11 mouse cellular contexts compared by ENCODE assay signal in the genomic region with DNA sequence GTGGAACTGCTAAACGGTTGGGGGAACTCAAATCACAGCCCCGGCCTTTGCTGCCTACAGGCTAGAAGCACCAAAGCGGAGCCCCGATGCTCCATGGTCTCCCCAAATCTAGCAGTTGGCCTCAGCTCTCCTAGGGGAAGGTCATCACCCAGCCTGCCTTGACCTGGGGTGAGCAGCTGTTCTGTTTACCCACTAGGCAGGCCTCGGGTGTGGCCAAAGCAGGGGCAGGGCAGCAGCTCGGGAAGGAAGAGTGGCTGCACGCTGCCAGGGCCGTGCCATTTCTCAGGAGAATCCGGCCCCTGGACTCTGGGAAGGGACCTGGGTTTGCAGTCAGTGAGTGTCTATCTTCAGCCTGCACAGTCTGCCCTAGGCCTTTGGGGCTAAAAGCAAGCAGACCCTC. TPM values are rescaled to one million over a fixed set of nuclear protein-coding genes. Genes with fewer than 3 reads are reported as not detected.
A peak's percentile ranks its signal among the peaks of the same experiment; 100 is the strongest.
DNase-seq lines count a peak whose midpoint lies in the region; ATAC-seq lines count a peak whose summit lies in the region.
"Had no signal": no experiment of that assay in that cellular context is flagged by ENCODE, and none has a peak within 500 bp of the region (broad histone marks: within the 10 kb centered on the region; RNA-seq: fewer than 3 reads in every experiment).

No protein-coding gene starts in this region.

- no peak overlapping the region for H3K9ac ChIP-seq in midbrain, embryonic 11.5 days (ENCODE audit: low read length)
- H3K9ac ChIP-seq in stomach, embryonic 16.5 days (ENCODE audit: low read length): peak overlapping the region; percentile 56
- H3K9ac ChIP-seq: embryonic facial prominence, embryonic 12.5 days; hindbrain, embryonic 15.5 days; liver, embryonic 14.5 days had no signal

- H3K27ac ChIP-seq in heart, embryonic 10.5 days: peak overlapping the region; percentile 79
- no peak overlapping the region for H3K27ac ChIP-seq in midbrain, embryonic 11.5 days (ENCODE audit: low read depth, low read length)
- H3K27ac ChIP-seq in midbrain, embryonic 10.5 days (replicated peaks): no peak overlapping the region
- peak overlapping the region; percentile 94 for H3K27ac ChIP-seq in stomach, embryonic 16.5 days (ENCODE audit: low read length)
- H3K27ac ChIP-seq: embryonic facial prominence, embryonic 12.5 days; hindbrain, embryonic 15.5 days; liver, embryonic 14.5 days had no signal

- peaks cover 34% of the 10 kb centered on the region for H3K36me3 ChIP-seq in heart, embryonic 10.5 days
- no peaks in the 10 kb centered on the region for H3K36me3 ChIP-seq in midbrain, embryonic 11.5 days (ENCODE audit: control insufficient read depth, insufficient read depth, low read length)
- H3K36me3 ChIP-seq in midbrain, embryonic 10.5 days: peaks cover 18% of the 10 kb centered on the region
- H3K36me3 ChIP-seq in stomach, embryonic 16.5 days (ENCODE audit: control insufficient read depth, insufficient read depth, low read length): peaks cover 12% of the 10 kb centered on the region; the same call in 1 of the 2 replicates
- H3K36me3 ChIP-seq: hindbrain, embryonic 15.5 days had no signal

- DNase-seq in heart, embryonic 10.5 days (ENCODE audit: low spot score): no peak
- no peak for DNase-seq in heart, adult 8-10 months (ENCODE audit: low spot score)
- peak; percentile 68 for DNase-seq in midbrain, embryonic 11.5 days (ENCODE audit: low spot score, missing footprints)
- no peak for DNase-seq in midbrain, embryonic 10.5 days (ENCODE audit: low spot score)
- peak; percentile 76 to 82 for DNase-seq in lung, adult 18-20 months
- DNase-seq in urinary bladder, adult 2 months (ENCODE audit: low spot score): no peak

- H3K4me3 ChIP-seq in heart, embryonic 10.5 days: no peak overlapping the region
- H3K4me3 ChIP-seq in midbrain, embryonic 11.5 days (ENCODE audit: low read depth, low read length): no peak overlapping the region
- H3K4me3 ChIP-seq in midbrain, embryonic 10.5 days: no peak overlapping the region
- no peak overlapping the region for H3K4me3 ChIP-seq in stomach, embryonic 16.5 days (replicated peaks; ENCODE audit: low read length)
- H3K4me3 ChIP-seq: embryonic facial prominence, embryonic 12.5 days; hindbrain, embryonic 15.5 days had no signal

- H3K27me3 ChIP-seq in heart, embryonic 10.5 days (ENCODE audit: insufficient read depth, poor library complexity, severe bottlenecking): no peaks in the 10 kb centered on the region
- peaks cover 15% of the 10 kb centered on the region for H3K27me3 ChIP-seq in midbrain, embryonic 11.5 days (ENCODE audit: control insufficient read depth, insufficient read depth, low read length)
- H3K27me3 ChIP-seq in midbrain, embryonic 10.5 days (ENCODE audit: low read depth, poor library complexity, severe bottlenecking): peaks cover 48% of the 10 kb centered on the region
- H3K27me3 ChIP-seq in stomach, embryonic 16.5 days (ENCODE audit: control insufficient read depth, insufficient read depth, low read length): no peaks in the 10 kb centered on the region
- H3K27me3 ChIP-seq: hindbrain, embryonic 15.5 days had no signal

- H3K9me3 ChIP-seq in heart, embryonic 10.5 days: no peaks in the 10 kb centered on the region
- H3K9me3 ChIP-seq in midbrain, embryonic 11.5 days (ENCODE audit: control insufficient read depth, low read length): no peaks in the 10 kb centered on the region
- no peaks in the 10 kb centered on the region for H3K9me3 ChIP-seq in midbrain, embryonic 10.5 days (replicated peaks)
- no peaks in the 10 kb centered on the region for H3K9me3 ChIP-seq in stomach, embryonic 16.5 days (replicated peaks; ENCODE audit: control insufficient read depth, low read length)
- H3K9me3 ChIP-seq: embryonic facial prominence, embryonic 12.5 days; hindbrain, embryonic 15.5 days had no signal

- H3K4me1 ChIP-seq in heart, embryonic 10.5 days: peaks cover 81% of the 10 kb centered on the region
- H3K4me1 ChIP-seq in midbrain, embryonic 11.5 days (ENCODE audit: control insufficient read depth, insufficient read depth, low read length): peaks cover 5% of the 10 kb centered on the region; the same call in 1 of the 2 replicates
- peaks cover 25% of the 10 kb centered on the region for H3K4me1 ChIP-seq in midbrain, embryonic 10.5 days
- peaks cover 58% of the 10 kb centered on the region for H3K4me1 ChIP-seq in stomach, embryonic 16.5 days (ENCODE audit: control insufficient read depth, insufficient read depth, low read length)

- no peak overlapping the region for H3K4me2 ChIP-seq in midbrain, embryonic 11.5 days
- H3K4me2 ChIP-seq in stomach, embryonic 16.5 days (ENCODE audit: low read depth, low read length): peak overlapping the region; percentile 23
- H3K4me2 ChIP-seq: embryonic facial prominence, embryonic 12.5 days; hindbrain, embryonic 15.5 days had no signal

- WGBS in heart, embryonic 10.5 days: 46% methylated on average over 9 of the region's 9 CpGs
- 76% methylated on average over 9 of the region's 9 CpGs for WGBS in midbrain, embryonic 11.5 days
- WGBS in midbrain, embryonic 10.5 days: 82% methylated on average over 9 of the region's 9 CpGs
- 50% methylated on average over 9 of the region's 9 CpGs for whole genome bisulfite sequencing in stomach, embryonic 16.5 days

- no peak for ATAC-seq in midbrain, embryonic 11.5 days (ENCODE audit: low FRiP score)
- ATAC-seq in stomach, embryonic 16.5 days (ENCODE audit: insufficient read depth, low FRiP score): no peak
- no peak for ATAC-seq in cerebellum, adult (ENCODE audit: insufficient number of reproducible peaks, low FRiP score, low TSS enrichment)

RNA-seq across cellular contexts. Expression of a gene that starts 4.7 kb away (rescaled TPM):
- polyA plus RNA-seq in heart, embryonic 10.5 days (2016; fragmentation: Nextera tagmentation; extraction: Ambion mirVana): 10.5 and 11.1 TPM in 2 replicates
- 10 to 100 TPM in 2 of 4 experiments, 1 to 10 TPM in 2; 8.1 to 12.5 (median 10.0) TPM for total RNA-seq in heart, adult 8-10 months (2022)
- 2.6 and 3.3 TPM in 2 replicates for polyA plus RNA-seq in midbrain, embryonic 11.5 days (2014; fragmentation: Nextera tagmentation; extraction: Ambion mirVana)
- polyA plus RNA-seq in midbrain, embryonic 10.5 days (2016; fragmentation: Nextera tagmentation; extraction: Ambion mirVana): 4.3 and 4.4 TPM in 2 replicates
- polyA plus RNA-seq in stomach, embryonic 16.5 days (2015; fragmentation: Nextera tagmentation; extraction: Ambion mirVana): 16.3 and 19.8 TPM in 2 replicates
- polyA plus RNA-seq in urinary bladder, adult 2 months (2012; rRNA removed): 32.3 and 35.8 TPM in 2 replicates

RNA-seq across cellular contexts. Expression of a gene that starts 39.9 kb away (rescaled TPM):
- not detected in 2 replicates for polyA plus RNA-seq in heart, embryonic 10.5 days (2016; fragmentation: Nextera tagmentation; extraction: Ambion mirVana)
- under 1 TPM; 0.41 to 0.92 (median 0.43) TPM for total RNA-seq in heart, adult 8-10 months (2022)
- 0.33 and 0.63 TPM in 2 replicates for polyA plus RNA-seq in midbrain, embryonic 11.5 days (2014; fragmentation: Nextera tagmentation; extraction: Ambion mirVana)
- 0.22 and 0.35 TPM in 2 replicates for polyA plus RNA-seq in midbrain, embryonic 10.5 days (2016; fragmentation: Nextera tagmentation; extraction: Ambion mirVana)
- polyA plus RNA-seq in stomach, embryonic 16.5 days (2015; fragmentation: Nextera tagmentation; extraction: Ambion mirVana): 0.17 TPM in 1 of 2 replicates, not detected in the other
- polyA plus RNA-seq in urinary bladder, adult 2 months (2012; rRNA removed): 15.1 and 15.8 TPM in 2 replicates

RNA-seq across cellular contexts. Expression of a gene that starts 40.2 kb away (rescaled TPM):
- polyA plus RNA-seq in heart, embryonic 10.5 days (2016; fragmentation: Nextera tagmentation; extraction: Ambion mirVana): 4.5 TPM in 2 replicates
- 10 to 100 TPM; 15.6 to 18.8 (median 16.4) TPM for total RNA-seq in heart, adult 8-10 months (2022)
- polyA plus RNA-seq in midbrain, embryonic 11.5 days (2014; fragmentation: Nextera tagmentation; extraction: Ambion mirVana): 6.8 and 9.8 TPM in 2 replicates
- polyA plus RNA-seq in midbrain, embryonic 10.5 days (2016; fragmentation: Nextera tagmentation; extraction: Ambion mirVana): 5.3 and 7.3 TPM in 2 replicates
- polyA plus RNA-seq in stomach, embryonic 16.5 days (2015; fragmentation: Nextera tagmentation; extraction: Ambion mirVana): 2.9 and 4.4 TPM in 2 replicates
- polyA plus RNA-seq in urinary bladder, adult 2 months (2012; rRNA removed): 9.9 and 11.0 TPM in 2 replicates

Comparison
In these comparisons a context has a peak if more than half of its experiments do, and no peak if none do; other contexts are left out.
1. DNase-seq: peak in midbrain, embryonic 11.5 days (single experiment) and lung, adult 18-20 months (2 of 2); none in heart, embryonic 10.5 days (single experiment), heart, adult 8-10 months (single experiment), midbrain, embryonic 10.5 days (single experiment) and urinary bladder, adult 2 months (single experiment).
2. H3K27ac ChIP-seq: peak in heart, embryonic 10.5 days (single experiment) and stomach, embryonic 16.5 days (single experiment); none in midbrain, embryonic 11.5 days (single experiment) and midbrain, embryonic 10.5 days (single experiment).